Mouse (Mus musculus) spleen, postnatal 36 days (tissue): Measurements from ENCODE around the gene Ppp1r1a.

ENCODE experiments used
- DNase-seq, 2 experiments: peaks; one replicate each; pipeline ENCODE4 v3.0.0; 2022; ENCODE audit warnings: low spot score in 2 of 2, mixed read lengths in 1 of 2

The Ppp1r1a gene

GRCm38 (mm10) chr15:103537822-103538213 is at the start of gene Ppp1r1a:
TSS of gene Ppp1r1a (minus strand) at chr15:103538003.
- DNase-seq = no peak

GRCm38 (mm10) chr15:103585876-103586275 is 48.1 kb upstream of the Ppp1r1a start:
- DNase-seq = no peak

GRCm38 (mm10) chr15:103564981-103565380 is 27.2 kb upstream of the Ppp1r1a start, which contains the start of gene Glycam1:
TSS of gene Glycam1 (minus strand) at chr15:103565081.
- DNase-seq = no peak

DNA sequence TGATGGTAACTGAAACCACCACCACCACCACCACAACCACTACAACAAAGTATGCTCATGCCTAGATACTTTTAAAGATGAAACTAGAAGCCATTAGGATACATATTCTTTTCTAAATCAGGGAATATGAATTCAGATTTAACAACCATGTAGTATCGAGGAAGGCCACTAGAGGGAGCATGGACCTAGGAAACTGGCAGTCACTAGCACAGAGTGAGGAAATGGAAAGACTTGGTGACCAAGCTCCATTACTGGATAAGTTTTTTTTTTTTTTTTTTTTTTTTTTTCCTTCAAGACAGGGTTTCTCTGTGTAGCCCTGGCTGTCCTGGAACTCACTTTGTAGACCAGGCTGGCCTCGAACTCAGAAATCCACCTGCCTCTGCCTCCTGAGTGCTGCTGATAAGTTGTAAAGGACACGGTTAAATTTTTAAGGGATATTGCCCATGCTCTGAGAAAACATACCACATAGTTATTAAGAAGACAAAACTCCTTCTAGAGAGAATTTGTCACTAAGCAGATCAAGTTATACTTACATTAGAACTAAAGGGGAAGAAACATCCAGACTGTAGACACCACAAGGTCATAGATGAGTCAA is 14.4 kb upstream of the Ppp1r1a start:
- DNase-seq = peak in 1 of 2 experiments; percentile 7

GRCm38 (mm10) chr15:103551053-103551452 is 13.2 kb upstream of the Ppp1r1a start:
- no peak for DNase-seq

DNA sequence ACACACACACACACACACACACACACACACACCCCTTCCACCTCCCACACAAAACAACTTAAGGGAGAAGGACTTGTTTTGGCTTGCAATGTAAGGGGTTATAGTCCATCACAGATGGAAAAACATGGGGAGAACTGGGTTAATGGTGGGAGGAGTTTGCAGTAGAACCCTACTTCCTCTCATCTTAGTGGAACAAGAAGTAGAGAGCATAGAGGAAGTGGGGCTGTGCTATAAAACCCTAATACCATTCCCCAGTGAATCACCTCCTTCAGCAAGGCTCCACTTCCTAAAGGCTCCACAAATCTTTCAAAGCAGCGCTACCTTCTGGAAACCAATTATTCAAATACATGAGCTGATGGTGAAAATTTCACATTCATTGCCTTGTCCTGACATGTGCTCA is 11.7 kb upstream of the Ppp1r1a start:
- no peak for DNase-seq

GRCm38 (mm10) chr15:103547983-103548382 is 10.2 kb upstream of the Ppp1r1a start:
- DNase-seq = no peak

GRCm38 (mm10) chr15:103542526-103542925 is 4.7 kb upstream of the Ppp1r1a start:
- no peak for DNase-seq

- no peak for DNase-seq
Measured at GRCm38 (mm10) chr15:103540646-103541045, 2.8 kb upstream of the Ppp1r1a start.

GRCm38 (mm10) chr15:103539259-103539658 is 1.5 kb upstream of the Ppp1r1a start:
- no peak for DNase-seq

GRCm38 (mm10) chr15:103537011-103537821 is 587 bp downstream of the Ppp1r1a start:
- no peak for DNase-seq

- DNase-seq = no peak
Measured at GRCm38 (mm10) chr15:103536456-103536855, 1.3 kb downstream of the Ppp1r1a start.

- DNase-seq = no peak
Measured at GRCm38 (mm10) chr15:103535786-103536185, 2.0 kb downstream of the Ppp1r1a start.

DNA sequence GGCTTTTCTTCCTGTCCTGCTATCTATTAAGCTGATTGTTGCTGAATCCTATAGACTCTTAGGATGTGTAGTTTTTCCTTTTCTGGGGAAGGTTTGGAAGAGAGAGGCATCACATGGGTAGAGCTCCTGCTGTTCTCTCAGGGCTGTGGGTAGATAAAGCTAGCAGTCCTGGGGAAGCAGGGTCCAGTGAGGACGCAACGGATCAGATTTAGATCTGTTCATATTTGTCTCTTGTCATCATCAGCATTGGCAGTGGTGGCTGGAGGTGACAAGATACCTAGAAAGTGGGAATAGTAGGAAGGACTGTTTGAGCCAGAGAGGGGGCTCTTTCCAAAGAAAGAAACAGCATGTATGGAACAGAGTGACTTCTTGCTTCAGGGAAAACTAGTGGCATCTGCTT is 2.8 kb downstream of the Ppp1r1a start:
- no peak for DNase-seq

GRCm38 (mm10) chr15:103534054-103534620 is 3.7 kb downstream of the Ppp1r1a start:
- no peak for DNase-seq

GRCm38 (mm10) chr15:103530372-103530771 is 7.4 kb downstream of the Ppp1r1a start:
- DNase-seq = peak; percentile 5 to 12

DNA sequence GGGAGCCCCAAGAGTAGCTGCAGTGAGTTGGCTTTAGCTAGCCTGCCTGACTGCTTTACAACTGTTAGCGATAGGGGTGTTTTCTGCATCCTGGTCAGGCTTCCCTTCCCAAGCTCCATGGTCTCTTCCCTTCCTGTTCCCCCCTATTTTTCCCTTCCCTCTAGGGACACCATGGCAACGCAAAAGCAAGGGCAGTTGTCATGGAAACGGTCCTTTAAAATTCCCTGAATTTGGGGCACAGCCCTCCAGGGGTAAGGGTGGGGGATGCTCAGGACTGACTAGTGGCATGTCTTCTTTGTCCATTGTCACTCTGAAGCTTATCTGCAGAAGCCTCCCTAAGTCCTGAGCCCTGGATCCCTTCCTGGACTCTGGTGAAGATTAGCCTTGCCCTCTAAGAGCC is 14.6 kb downstream of the Ppp1r1a start:
- no peak for DNase-seq

GRCm38 (mm10) chr15:103522458-103523099 is 15.2 kb downstream of the Ppp1r1a start:
- no peak for DNase-seq

- DNase-seq = no peak
Measured at GRCm38 (mm10) chr15:103519386-103520378, 18.1 kb downstream of the Ppp1r1a start.

DNA sequence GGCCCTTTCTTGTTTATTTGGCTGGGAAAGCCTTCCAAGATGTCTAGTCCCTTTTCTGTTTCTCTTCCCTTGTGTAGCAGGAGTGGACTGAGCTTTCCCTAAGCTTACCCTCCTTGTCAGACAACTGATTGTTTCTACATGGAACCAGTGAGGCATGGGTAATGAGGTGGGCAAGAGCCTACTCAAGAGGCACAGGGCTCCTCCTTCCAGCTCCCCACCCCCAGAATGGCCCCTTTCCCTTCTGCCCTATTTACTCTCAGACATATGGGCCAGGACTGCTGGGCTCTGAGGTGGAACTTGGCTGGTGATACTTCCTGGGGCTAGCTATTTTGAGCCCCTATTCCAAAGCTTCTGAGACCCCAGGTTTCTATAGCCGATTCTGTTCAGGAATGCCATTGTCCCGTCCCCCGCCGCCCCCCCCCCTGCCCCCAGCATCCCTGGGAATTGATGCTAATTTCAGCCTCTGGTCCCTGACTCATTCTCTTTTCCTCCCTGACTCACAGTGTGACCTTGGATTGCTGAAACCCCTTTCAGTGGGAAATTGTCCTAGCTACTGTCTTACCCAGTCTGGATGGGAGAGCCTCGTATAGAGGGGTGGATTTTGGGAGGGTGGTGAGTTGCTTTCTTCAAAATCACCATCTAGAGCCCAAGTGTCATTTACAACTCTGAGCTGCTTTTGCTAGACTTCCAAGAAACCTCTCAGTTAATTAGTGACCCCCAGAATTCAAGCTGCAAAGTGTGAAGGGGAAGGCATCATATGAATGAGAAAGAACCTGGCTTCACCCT is 19.0 kb downstream of the Ppp1r1a start:
- no peak for DNase-seq
